Mouse (Mus musculus) granulocyte monocyte progenitor cell, adult 5-6 weeks (primary cell): Measurements from ENCODE around the gene Dcaf12. TPM values are rescaled to one million over a fixed set of nuclear protein-coding genes. Genes with fewer than 3 reads are reported as not detected.
A peak's percentile ranks its signal among the peaks of the same experiment; 100 is the strongest.

Experiments
- ATAC-seq: replicated peaks from 2 replicates; pipeline ENCODE4 v1.8.0; 2016; ENCODE audit warnings: mild to moderate bottlenecking, moderate TSS enrichment, inconsistent platforms; ENCODE audit not compliant: poor library complexity, severe bottlenecking
- total RNA-seq, 2 experiments: library from RNA; stranded (forward) in 1 of 2; stranded (reverse) in 1 of 2; fragments of 200-712, 200-1000 nt in 1 of 2; fragments of >200 nt in 1 of 2; fragmentation: Nextera tagmentation in 1 of 2; gene quantifications; 2 replicates each; pipeline ENCODE4 v1.2.3; 2014 to 2017

Dcaf12 gene
- total RNA-seq, 2 experiments from 2014 or later: 29.1 to 47.0 TPM

DNA sequence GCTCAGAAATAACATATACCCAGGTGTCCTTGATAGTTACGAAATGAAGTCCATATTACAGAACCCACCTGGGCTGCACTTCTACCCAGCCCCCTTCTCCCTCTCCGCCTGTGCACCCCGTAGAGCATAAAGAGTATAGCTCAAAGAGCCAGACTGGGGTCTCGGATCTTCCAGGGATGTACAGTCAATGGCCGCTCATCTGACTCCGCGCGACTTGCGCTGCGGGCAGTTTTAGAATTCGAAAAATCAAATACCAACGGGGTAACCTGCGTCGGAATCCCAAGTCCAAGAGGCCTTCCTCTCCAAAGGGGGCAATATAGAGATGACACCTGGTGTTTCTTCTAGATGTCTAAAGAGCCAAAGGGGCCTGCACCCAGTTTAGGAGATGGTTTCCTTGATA lies 967 bp downstream of the Dcaf12 start:
- no peak for ATAC-seq

DNA sequence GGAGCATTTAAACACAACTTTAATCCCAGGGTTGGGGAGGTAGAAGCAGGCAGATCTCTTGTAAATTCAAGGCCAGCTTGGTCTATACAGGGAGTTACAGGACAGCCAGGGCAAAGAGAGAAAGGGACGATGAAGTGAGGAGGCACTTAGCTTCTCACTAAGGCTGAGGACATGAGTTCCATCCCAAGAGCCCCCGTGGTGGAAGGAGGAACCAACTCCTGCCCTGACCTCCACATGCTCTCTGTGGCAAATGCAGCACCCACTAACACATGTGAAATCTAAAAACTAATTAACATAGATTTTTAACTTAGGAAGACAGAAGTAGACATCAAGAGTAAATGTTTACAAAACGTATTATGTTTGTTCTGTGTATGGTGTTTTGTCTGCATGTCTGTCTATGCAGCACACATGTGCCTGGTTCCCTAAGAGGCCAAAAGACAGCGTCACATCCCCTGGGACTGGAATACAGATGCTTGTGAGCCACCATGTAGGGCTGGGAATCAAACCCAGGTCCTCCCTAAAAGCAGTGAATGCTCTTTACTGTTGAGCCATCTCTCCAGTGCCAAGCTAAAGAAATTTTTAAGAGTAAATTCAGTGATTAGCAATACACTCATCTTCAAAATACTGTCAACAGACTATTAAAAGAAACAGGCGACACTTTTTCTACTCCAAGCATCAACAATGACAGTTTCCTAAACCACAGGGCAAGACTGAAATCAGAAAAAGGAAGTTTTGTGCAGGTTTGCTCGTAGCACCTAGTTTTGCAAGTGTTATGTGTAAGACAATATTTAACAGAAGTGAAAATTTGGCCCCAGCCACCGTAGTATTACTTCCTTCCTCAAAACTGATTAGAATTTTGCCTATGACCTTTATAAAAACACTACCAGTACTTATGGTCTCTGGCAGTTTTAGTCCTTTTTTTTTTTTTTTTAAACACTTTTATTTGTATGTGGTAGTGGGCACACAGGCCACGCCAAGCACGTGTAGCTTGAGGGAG lies 3.8 kb downstream of the Dcaf12 start:
- peak; percentile 52 for ATAC-seq

DNA sequence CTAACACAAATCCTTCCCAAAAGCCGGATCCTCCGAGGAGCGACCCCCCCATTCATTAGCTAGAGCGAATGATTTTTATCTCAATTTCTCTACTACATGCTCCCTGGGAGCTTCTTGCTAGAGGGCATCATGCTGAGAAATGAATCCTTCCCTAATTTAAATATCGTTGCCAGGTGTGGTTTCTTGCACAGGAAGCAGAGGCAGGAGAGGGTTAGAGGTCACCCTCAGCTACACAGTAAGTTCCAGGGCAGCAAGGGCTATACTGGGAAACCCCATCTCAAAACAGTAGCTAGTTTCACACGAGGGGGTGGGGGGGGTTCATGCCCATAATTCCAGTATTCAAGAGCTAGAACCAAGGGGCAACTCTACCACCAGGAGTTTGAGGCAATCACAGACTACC lies 7.3 kb downstream of the Dcaf12 start:
- no peak for ATAC-seq

DNA sequence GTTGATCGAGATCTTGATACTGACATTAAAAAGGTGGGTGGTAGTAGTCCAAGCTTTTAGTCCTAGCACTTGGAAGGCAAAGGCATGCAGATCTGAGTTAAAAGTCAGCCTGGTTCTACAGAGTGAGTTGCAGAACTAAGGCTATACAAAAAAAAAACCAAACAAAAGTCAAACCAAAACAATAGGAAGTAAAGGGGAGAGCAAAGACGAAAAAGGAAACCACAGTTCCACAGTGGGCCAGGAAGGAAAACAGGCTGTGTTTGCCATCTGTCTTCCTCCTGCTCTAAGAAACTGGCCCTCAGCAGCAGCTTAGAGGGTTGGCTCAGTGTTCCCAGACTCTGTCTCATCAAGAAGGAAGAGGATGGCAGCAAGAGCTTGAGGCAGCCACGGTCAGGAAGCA lies 10.4 kb downstream of the Dcaf12 start:
- peak; percentile 73 for ATAC-seq

DNA sequence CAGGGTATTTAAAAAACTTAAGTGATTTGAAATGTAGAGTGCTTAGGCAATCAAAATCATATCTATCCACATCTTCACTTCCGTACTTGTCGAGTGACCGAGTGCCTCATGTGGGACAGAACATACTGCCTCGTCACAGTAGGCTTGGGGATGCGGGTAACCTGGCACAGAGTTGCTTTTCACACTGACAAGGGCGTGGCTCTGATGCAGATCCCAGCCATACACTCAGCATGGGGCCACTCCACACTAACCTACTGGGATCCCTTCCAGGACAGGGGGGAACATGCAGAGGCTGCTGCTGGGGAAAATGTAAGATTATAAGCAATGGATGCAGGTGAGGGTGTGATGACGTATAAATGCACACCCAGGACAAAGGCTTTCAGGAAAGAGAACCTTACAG lies 11.0 kb downstream of the Dcaf12 start:
- ATAC-seq: no peak

DNA sequence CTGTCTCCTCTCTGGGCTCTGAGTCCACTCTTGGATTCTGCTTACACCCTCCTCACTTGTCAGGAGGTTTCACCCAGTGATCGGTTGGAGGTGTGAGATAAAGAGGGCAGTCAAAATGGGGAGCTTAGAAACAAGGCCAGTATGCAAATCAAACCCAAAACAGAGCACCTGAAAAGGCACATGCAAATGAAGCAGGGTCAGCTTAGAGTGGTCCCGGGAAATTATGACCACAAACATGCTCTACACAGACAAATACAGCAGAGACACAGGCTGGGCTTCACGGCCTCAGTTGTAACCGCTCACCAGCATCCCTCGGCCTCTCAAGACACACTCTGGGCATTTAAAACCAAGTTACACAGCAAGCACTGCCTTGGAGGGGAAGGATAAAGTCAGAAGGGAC lies 15.7 kb downstream of the Dcaf12 start:
- ATAC-seq: no peak

DNA sequence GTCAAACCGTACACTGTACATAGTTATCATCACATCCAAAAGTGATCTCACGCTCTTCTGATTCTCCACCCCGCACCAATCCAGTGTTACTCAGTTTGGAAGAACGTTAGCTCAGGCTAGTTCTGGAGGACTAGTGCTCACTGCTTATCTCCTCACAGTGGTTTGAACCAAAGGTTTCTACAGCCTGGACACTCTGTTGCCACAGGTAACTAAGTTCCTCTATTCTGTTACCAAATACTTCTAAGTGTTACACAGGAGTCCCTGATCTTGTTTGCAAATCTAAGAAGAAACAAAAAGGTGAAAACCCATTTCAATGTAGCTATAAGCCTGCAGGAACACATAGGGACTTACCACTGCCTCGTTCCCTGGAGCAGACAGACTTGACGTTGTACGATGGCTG lies 18.7 kb downstream of the Dcaf12 start:
- ATAC-seq: no peak

DNA sequence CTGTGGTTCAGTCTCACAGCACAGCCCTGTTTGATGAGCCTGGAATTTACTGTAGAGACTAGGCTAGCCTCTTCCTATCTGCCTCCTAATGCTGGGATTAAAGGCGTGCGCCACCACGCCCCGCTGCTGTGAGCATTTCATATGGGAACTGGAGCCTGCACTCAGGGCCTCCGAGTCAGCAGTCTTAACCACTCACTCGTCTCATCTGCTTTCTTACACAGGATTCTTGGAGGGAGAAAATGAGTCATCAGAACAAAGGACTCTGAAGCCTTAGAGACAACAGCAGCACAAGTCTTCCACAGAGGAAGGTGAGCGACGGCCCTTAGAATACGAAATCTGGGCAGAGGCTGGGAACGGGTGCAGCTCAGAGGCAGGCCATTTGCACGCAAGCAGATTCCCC lies 19.2 kb downstream of the Dcaf12 start:
- ATAC-seq: no peak

DNA sequence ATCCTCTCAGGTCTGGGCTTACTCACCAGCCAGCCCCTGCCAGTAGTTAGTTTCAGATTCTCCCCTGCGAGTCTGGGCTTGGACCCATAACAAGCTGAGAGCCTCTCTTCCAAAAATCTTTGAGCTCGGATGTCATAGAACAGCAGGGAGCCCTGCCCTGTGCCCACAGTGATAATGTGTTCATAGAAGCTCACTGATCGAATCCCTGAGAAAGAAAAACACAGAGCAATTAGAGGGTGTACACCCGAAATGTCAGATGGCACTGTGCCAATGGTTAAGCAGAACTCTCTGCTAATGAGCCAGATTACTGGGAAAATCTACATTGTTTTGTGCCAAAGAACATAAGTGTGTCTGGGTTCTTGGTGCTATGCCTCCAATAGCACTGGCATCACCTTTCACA lies 20.8 kb downstream of the Dcaf12 start:
- ATAC-seq: no peak

DNA sequence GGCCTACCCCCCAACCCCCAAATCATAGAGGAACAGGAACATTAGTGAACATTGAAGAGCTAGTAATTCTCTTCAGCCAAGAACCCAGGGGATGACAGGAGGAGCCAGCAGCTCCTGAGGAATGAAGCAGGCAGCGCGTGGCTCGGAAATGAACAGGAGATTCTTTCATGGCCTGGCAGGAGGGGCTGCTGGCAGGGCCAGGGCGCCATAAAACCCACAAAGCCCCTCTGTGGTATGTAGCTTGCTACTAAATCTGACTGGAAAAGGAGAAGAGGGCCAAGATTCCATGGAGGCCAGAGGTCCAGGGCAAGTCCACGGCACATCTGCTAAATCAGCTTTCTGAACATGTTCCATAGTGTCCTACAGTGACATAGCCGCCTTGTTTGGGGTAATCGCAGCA lies 24.9 kb downstream of the Dcaf12 start:
- ATAC-seq: no peak

DNA sequence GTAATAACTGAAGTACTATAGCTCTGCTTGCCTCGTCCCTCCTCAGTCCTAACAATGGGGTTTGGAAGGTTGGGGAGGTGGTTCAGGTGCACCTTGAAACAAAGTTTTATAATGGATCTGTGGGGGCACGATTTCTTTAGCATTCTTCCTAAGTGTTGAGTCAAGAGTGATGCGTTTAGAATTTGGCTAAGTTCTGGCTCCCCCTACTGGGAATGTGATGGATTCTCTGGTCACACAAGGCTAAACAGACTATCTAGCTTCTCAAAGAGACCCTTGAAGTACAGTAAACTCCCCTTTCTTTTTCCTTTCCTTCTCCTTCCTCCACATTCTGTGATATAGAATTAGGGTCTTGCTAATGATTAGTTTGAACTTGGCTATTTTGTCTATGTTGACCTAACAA lies 28.3 kb downstream of the Dcaf12 start:
- peak; percentile 74 for ATAC-seq

DNA sequence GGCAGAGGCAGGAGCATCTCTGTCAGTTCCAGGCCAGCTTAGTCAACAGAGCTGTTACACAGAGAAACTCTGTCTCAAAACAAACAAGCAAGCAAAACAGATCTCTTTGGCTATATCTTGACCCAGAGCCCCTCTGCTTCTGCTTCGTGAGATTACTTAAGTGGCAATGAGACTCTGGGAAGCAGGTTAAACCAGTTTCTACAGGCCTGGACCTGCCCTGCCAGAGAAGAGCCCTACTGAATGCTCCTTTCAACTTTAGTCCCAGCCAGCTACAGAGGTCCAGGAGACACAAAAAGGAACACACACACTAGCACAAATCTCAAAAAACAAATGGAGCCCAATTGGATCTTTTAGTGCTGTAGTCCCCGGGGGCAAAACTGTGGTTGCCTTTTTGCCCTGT lies 30.6 kb downstream of the Dcaf12 start:
- no peak for ATAC-seq

DNA sequence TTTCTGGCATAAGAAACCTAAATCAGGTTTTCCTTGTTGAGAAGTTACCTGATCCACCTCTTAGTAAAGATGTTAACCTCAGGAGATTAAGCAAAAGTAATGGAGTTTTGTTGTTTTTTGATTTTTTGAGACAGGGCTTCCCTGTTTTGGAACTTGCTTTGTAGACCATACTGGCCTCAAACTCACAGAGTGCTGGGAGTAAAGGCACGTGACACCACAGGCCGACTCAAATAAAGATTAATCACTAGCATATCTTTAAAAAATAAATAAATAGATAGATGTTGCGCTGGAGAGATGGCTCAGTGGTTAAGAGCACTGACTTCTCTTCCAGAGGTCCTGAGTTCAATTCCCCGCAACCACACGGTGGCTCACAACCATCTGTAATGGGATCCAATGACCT lies 38.8 kb downstream of the Dcaf12 start:
- ATAC-seq: no peak

DNA sequence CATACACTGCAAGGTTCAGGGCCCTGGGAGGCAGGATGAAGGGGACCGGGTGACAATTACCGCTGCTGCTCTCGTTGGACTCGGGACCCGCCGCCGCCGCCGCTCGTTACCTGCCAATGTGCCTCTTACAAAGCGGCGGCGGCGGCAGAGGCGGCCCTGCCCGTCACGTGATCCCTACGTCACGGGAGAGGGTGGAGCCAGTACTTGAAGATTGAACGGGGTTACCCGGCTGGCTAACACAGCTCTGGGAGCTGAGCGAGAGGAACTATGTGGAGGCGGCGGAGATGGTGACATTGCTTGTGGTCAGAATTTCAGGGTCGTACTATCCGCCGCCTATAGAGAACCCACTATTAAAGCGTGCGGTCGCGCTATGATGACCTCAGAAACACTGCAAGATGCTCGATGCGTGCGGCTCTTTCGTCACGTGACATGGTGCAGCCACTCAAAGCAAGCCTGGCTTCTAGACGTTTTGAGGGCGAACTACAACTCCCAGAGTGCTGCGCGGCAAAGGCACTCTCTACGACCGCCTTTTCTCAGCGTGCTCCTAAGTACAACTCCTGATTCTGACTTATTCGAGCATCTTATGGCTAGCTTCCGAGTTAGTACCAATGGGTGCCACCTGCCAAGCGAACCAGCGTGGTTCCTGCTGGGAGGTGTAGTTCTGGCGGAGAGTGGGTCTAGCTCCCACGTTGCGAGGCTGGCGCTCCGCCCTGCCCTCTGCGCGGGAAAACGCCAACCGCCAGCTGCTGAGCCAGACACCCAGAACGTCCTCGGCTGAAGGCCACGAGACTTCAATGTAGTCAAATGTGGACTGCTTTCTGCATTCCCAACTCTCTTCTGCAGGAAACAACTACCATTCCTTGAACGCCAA lies 39.5 kb downstream of the Dcaf12 start, which contains the start of gene Ubap2:
Gene Ubap2 (minus strand): TSS at position 165 of the 871 bp plus-strand sequence.
- peak; percentile 87 for ATAC-seq

DNA sequence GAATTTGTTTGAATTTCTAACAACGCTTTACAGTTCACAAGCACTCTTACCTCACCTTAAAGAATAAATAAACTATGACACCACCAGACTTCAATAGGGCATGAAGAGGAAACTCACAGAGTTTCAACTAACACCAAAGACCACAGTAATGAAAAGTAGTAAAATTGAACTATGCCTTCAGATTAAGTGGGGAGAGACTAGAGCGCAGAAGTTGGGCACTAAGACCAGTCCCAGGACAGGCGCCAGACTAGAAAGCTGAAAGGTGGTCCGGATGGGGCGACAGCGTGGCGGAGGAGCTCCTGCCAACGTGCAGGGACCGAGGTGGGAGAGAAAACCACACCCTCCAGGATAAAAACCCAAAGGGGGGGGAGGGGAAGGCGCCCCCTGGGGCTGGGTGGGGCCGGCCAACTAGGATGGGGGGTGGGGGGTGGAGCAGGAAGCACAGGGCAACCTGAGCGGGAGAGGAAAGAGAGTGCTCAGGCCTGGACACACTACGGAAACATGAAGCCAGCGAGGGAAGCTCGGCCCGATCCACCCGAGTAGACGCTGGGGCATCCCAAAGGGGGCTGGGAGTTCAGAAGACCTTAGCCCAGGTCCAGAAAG lies 40.2 kb downstream of the Dcaf12 start:
- ATAC-seq: no peak

DNA sequence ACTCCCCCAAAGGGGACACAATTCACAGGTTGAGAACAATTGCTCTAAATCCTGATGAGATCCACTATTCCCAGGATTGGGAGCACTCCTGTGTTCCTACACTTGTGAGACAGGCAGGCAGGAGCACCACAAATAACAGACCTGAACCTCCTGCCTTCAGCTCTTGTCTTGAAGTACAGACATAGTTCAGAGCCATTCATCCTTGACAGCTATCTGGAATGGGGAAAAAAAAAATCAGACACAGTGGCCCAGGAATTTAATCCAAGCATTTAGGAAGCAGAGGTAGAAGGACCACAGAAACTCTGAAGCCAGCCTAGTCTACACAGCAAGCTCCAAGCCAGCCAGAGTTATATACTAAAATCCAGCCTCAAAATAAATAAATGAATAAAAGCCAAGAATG lies 46.6 kb downstream of the Dcaf12 start:
- no peak for ATAC-seq

DNA sequence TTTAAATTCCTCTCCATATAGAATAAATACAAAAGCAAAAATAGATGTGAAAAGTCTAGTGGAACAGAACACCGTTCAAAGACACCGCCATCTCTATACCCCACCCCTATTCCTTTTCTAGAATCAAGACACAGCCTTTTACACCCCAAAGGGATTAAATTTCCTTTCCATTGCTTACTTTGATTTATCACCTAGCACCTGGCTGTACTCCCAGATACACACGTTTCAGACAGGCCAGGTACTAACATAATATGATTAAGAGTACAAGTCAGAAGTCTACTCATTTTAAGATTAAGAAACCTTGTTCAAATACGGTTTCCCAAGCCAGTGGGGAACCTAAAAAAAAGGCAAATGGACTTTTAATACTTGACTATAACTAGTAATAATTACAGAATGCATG lies 48.3 kb downstream of the Dcaf12 start:
- no peak for ATAC-seq

DNA sequence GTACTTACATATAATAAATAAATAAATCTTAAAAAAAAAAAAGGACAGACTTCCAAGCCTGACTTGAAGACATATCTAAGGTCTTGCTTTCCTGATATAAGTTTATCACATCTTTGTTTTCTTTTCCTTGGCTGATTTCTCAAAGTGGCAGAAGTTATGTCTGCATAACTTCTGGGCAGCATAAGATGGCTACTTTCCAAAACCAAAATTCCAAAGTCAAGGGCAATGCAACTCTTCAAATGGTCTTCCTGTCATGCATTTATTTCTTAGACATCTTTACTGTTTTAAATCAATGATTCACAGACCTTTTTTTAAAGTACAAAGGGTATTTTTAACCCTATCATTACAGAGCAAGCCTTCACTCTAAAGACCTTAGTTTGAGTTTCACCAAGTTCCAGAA lies 54.0 kb downstream of the Dcaf12 start:
- ATAC-seq: no peak

DNA sequence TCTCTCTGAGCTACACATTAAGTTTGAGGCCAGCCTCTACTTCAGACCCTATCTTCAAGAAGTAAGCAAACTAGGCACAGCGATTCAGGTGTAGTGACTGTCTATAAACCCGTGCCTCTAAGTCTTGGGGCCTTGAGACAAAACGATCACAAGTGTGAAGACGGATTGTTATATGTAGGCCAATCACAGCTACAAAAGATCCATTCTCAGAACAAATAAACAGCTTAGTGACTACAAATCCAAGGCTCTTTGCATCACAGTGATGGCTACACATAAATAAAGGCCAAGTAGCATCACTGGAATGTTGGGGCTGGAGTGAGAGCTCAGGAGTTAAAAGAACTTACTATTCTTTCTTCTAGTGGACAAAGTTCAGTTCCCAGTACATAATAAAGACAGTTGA lies 55.7 kb downstream of the Dcaf12 start:
- no peak for ATAC-seq

DNA sequence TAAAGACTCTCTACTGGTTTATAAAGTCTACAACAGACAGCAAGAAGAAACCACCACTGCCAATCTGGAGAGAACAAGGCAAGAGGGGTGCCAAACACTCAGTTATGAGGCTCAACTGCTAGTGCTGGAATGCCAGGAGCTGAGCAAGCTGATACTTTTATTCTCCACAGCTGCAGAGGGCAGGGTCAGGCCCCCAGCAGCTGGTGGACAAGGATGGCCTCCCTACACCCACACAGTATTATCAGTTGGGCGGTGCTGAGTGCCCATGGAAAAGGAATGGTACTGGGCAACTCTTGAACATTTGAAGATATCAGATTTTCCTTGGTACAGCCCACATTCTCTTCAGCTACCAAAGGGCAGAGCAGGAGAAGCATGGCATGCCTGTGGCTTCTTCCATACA lies 56.9 kb downstream of the Dcaf12 start:
- ATAC-seq: no peak
